Mouse (Mus musculus) mouse trophoblast stem cell (cell line): Measurements from ENCODE around the gene Cdk19.
"Not testable (repeated sequence)": the region's sequence is repeated elsewhere in the genome, so short reads cannot be mapped to it uniquely, and the experiment has no call there.

ENCODE experiments used
- in situ Hi-C, 2 experiments: fragments of 300-500 bp; cut with MseI, MboI; formaldehyde crosslinking; loops; 2 replicates in 1 of 2; 3 replicates in 1 of 2; pipeline ENCODE4 v1.15.1; 2025

The Cdk19 gene

GRCm38 (mm10) chr10:40339351-40339964, at the start of gene Cdk19:
Gene Cdk19 (plus strand): TSS chr10:40339564.
- in situ Hi-C loops = no loop called here

DNA sequence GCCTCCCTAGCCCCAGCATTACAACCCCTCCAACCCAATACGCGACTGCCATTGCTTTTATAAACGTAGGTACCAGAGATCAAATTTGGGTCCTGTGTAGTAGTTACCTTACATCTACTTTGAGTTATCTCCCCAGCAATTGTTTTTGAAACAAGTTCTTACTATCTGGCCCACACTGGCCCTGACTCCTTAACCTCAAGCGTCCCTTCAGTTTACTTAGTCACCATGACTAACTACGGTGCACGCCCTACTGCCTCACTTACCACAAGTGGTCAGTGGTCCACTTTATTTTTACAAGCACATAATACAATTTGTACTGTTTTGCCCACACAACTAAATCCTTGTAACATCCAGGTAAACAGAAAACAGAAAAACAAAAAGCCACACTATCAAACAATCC, 46.7 kb upstream of the Cdk19 start:
- in situ Hi-C loops = no loop called here

DNA sequence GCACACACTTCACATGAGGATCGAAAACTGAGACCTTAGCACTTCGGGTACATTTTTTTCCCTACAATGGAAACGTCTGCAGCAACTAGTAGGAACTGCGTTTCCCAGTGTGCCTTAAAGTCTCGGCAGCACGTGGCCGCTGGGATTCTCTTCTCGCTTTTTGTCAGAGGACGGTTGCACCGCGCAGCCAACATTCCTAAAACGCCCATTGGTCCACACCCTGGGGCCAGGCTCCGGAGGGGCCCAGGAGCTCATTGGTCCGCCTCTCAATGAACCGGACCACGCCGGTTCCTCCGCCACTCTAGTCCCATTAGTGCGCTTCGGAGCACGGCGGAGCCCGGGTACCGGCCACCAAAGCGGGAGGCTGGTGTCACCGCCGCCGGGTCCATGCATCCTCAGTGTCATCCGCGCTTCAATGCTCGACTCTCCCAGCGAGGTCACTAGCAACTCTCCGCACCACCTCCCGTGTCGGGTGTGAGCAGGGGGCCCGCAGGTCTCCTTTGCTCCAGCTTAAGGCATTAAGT, 38.7 kb upstream of the Cdk19 start:
- in situ Hi-C loops = no loop called here

DNA sequence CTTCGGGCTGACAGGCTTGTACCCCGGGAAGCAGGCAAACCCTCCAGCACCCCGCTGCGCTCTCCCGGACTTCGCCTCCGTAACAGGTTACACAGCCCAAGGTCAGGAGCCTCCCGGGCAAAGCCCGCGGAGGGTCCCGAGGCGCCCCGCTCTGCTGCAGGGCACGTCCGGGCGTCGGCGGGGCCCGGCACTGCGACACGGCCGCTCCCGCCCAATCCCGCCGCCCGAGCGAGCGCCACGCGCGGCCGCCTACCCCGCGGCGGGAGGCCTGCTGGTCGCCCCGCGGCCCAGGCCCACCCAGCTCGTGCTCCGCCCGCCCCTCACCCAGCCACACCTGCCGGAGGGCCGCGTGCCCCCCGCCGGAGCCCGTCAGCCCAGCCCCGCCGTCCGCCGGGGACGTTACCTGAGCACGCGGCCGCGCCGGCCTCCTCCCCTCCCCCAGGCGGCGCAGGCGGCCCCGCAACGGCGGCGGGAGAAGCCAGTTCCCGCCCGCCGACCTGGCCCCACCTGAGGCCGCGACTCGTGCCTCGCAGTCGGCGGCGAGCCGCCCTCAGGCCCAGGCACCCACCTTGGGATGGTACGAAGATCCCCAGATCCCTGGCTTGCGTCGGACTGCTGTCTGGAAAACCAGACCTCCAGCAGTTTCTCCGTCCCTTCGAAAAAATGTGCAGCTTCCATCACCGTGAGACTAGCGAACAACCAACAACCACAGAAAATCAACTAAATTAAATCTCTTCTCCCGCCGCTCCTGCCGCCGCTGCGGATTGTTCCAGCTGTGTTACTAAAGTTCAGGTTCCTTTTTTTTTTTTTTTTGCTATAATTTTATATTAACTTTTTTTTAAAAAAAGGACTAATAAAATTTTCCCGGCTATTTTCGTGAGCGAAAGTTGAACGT, 37.9 kb upstream of the Cdk19 start:
- in situ Hi-C loops = not testable (repeated sequence)

- in situ Hi-C loops = no loop called here
Measured at GRCm38 (mm10) chr10:40302140-40302985, 37.0 kb upstream of the Cdk19 start, which contains the start of gene Amd1. Gene Amd1 (minus strand): TSS chr10:40302186.

DNA sequence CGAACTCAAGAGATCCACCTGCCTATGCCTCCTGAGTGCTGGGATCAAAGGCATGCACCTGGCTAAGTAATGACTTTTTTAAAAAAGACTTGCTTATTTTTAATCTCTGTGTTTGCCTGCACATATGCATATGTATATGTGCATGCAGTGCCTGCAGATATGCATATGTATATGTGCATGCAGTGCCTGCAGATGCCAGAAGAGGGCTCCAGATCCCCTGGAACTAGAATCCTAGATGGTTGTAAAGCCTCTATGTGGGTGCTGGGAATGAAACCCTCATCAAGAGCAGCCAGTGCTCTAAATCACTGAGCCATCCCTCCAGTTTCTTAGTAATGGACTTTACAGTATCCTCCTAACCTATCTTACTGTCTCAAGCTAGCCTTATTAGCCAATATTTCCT, 33.4 kb upstream of the Cdk19 start:
- in situ Hi-C loops = no loop called here

DNA sequence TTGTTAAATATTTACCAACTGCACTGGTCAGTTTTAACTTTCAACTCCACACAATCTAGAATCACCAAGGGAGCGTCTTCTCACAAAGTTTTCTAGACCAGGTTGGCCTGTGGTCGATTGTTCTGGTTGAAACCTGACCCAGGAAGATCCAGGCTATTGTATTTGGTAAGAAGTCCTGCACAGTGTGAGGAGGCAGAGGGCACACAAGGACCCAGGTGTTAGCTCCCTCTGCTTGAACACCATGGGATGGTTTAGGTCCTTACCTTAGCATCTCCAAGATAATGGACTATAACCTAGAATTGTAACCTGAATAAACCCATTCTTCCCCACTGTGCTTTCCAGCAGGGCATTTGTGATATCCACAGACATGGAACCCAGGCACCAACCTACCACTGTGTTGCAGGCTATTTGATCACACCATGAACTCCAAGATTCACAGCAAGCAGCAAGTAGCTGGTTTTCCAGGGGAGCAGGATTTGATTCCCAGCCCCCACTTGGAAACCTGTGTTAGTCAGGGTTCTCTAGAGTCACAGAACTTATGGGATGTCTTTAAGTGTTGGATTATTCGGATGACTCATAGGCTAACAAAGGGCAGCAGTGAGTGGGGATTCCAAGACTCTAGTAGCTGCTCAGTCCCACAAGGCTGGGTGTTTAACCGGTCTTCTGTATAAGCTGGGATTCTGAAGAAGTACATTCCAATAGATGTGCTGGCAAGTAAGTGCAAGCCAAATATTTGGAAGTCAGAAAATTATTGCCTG, 31.4 kb upstream of the Cdk19 start:
- in situ Hi-C loops = no loop called here

- in situ Hi-C loops = no loop called here
Measured at GRCm38 (mm10) chr10:40309884-40310635, 29.3 kb upstream of the Cdk19 start.

DNA sequence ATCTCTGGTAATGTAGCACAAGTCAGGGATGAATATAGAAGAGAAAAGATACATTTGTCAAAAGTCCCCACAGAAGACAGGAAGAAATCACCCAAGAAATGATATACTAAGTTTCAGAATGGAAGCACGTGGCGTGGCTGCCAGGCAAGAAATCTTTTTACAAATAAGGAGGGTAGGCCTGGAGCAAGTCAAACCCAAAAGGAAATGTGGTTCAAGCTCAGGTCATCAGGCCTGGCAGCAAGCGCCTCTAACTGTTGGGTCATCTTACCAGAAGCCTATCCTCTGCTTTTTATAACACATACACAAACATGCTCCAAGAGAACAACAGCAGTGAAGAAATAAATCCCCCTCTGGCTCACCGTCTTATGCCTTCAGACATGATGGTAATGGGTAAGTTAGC, 26.6 kb upstream of the Cdk19 start:
- in situ Hi-C loops = no loop called here

GRCm38 (mm10) chr10:40316841-40317585, 22.4 kb upstream of the Cdk19 start:
- in situ Hi-C loops = no loop called here

DNA sequence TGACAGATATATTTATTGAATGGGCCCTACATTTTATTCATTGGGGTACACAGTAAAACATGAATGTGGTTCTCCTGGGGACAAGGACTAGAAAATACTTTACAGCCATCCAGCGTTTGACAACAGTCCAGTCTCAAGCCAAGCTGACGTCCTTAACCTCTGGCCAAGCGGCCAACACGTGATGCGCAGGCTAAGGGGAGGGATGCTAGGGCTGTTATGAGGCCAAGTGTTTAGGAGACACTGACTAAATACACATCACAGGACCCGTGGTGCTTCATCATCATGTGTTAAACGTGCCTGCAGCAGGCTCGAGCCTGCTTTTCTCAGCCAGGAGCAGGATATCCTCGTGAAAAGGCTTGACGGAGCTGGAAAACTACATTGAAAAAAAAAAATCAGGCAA, 19.1 kb upstream of the Cdk19 start:
- in situ Hi-C loops = no loop called here

DNA sequence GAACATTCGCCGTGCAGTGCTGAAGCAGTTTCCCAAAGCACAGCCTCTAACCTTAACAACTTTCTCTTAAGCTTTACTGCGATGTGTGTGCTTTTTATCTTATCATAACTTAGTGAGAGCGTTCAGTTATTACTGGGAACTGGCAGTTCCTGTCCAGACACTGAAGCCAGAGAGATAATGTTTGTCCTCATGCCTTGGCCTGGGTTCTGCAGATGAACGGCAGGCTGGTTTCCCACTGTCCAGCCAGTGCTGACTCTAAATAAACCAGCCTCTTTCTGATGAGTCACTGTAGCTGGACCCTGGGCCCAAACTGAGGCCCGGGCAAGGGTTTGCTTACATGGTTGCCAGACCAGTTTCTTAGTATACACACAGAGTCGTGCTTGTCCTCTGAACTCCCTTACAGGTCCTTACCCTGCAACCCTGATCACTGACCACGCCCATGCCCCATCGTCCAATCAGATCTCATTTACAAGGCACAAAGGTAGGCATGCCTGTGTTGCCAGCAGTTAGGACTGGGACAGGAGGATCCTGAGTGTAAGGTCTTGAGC, 11.3 kb upstream of the Cdk19 start:
- in situ Hi-C loops = no loop called here

DNA sequence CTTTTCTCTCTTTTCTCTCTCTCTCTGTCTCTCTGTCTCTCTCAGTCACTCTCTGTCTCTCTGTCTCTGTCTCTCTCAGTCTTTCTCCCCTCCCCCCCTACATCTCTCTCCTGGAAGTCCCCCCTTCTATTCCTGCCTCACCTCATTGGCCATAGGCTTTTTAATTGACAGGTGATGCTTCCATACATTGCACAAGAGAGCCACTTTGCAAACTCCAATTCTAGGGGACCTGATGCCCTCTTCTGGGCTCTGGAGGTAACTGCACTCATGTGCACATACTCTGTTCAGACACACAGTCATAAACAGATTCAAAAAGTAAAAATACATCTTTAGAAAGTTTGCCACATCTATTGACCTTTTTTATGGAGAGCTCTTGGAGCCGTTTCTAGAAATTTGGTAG, 9.1 kb upstream of the Cdk19 start:
- in situ Hi-C loops = no loop called here

DNA sequence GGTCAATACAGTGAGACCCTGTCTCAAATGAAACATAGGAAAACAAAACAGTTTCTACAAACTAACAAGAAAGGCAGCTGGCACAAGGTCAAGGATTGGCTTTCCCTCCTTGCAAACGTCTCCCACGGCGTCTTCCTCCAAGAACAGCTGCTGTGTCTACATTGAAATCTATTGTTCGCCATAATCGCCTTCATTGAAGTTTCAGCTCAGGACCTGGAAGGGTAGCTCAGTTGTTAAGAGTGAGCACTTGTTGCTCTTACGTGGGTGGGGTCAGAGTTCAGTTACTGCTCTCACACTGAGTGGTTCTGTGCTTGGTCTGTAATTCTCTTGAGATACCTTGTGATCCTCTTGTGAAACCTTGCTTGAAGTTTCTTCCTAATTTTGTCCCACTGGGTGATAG, 6.5 kb upstream of the Cdk19 start:
- in situ Hi-C loops = no loop called here

DNA sequence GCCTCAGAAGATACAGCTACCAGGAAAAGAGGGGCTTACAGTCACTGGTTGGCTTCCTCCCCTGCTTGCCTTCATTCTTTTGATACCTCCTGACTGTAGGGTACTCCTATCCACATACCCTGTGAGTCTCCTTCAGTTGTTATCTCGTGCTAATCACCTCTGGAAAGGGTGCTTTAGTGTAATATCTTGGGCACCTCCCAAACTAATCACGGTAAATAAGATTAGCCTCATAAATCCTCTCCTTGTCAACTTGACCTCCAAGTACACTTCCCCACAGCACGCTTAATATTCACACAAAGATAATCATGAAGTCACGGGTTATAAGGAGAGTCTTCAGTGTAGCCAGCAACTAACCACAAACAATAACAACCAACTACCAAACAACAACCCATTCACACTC, 2.7 kb downstream of the Cdk19 start:
- in situ Hi-C loops = no loop called here

DNA sequence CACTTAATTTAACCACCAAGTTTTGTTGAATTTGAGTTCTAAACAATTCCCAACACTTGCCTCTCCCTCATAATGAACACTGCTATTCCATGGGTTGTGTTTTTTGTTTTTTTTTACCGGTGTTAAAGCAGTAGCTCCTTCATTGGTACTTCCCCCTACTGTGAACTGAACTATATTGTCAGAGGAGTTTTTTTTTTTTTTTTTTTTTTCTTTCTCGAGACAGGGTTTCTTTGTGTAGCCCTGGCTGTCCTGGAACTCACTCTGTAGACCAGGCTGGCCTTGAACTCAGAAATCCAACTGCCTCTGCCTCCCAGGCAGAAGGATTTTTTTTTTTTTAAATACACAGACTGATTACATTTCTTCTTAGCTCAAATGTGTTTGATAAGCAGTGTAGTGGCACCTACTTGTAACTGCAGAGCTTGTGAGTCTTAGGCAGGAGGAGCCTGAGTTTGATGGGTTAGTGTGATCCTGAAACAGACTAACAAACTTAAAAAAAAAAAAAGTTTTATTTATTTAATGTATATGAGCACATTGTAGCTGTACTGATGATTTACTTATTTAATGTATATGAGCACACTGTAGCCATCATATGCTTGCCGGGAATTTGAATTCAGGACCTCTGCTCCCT, 7.5 kb downstream of the Cdk19 start:
- in situ Hi-C loops = no loop called here

DNA sequence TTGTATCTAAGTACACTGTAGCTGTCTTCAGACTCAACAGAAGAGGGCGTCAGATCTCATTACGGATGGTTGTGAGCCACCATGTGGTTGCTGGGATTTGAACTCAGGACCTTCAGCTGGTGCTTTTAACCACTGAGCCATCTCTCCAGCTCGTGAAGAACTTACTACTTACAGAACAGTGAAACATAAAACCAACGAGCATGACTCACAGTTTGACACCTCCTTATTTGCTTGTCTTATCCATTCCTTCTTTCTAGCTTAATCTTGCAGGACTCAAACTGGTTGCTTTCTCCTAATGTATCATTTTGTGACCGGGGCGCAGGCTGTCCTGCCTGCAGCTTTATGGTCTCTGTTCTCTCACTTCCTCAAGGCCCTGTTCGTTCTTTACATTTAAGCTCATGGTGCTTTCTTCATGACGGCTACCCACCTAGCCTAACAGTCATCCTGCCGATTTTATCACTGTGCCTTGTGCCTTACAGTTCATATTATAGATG, 8.1 kb downstream of the Cdk19 start:
- in situ Hi-C loops = no loop called here

GRCm38 (mm10) chr10:40348566-40349536, 9.5 kb downstream of the Cdk19 start:
- in situ Hi-C loops = no loop called here
